Mouse (Mus musculus) liver, adult 2 months (tissue): ENCODE measurements around the gene Gm42957.

Experiments used
- CTCF ChIP-seq: fragments of 200-500 bp; IDR thresholded peaks from 2 replicates; pipeline ENCODE4 v1.5.1; 2011; ENCODE audit warnings: low read depth, low read length, control low read depth
- POLR2A ChIP-seq: fragments of 200-500 bp; IDR thresholded peaks from 2 replicates; pipeline ENCODE4 v1.6.1; 2011; ENCODE audit warnings: low read length, control low read depth; ENCODE audit not compliant: insufficient read depth; ENCODE audit errors: extremely low read depth

- TF ChIP-seq POLR2A, result no peak
- no peak for TF ChIP-seq CTCF
Measured at GRCm38 (mm10) chr3:96617941-96618340, 17.3 kb upstream of the Gm42957 start.
